Mouse (Mus musculus): Measurements from ENCODE around the gene Zfp865.

DNA sequence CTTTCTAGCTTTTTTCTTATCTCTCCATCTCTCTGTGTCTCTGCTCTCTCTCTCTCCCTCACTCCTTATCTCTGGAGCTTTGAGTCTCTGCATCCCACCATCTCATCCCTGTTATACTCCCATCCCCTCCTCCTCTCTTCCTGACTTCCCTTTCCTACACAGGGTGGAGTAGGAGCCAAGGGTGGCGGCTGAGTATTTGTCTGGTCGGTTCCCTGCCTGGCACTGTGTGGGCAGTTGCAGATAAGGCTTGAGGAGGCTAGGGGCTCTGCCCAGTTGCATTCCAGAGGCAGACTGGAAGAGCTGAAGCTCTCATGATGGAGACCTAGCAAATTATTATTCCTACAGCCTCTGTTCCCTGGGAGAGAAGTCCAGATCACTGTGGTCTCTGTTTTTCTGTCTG, 31.9 kb upstream of the Zfp865 start:
- TF ChIP-seq EP300 (IDR thresholded peaks at IDR 0.05; ENCODE audit: low read length): no peak
- TF ChIP-seq MAX (IDR thresholded peaks at IDR 0.05; ENCODE audit: low read length): no peak
- TF ChIP-seq NELFE (IDR thresholded peaks at IDR 0.05; ENCODE audit: low read depth, low read length): no peak
- TF ChIP-seq POLR2A (IDR thresholded peaks at IDR 0.05; ENCODE audit: low read depth, low read length): no peak
- TF ChIP-seq PAX5 (IDR thresholded peaks at IDR 0.05; ENCODE audit: low read length): no peak
- TF ChIP-seq CTCF (conservative IDR thresholded peaks at IDR 0.05 in 1 of 2, IDR thresholded peaks at IDR 0.05 in 1 of 2; ENCODE audit: low read depth in 2 of 2, low read length in 2 of 2): no peak
- no peak for TF ChIP-seq MAZ (IDR thresholded peaks at IDR 0.05; ENCODE audit: low read depth, low read length)
- TF ChIP-seq E2F4 (IDR thresholded peaks at IDR 0.05; ENCODE audit: insufficient replicate concordance, low read depth, low read length): no peak
- no peak for TF ChIP-seq USF2 (conservative IDR thresholded peaks at IDR 0.05; ENCODE audit: low read depth, low read length)
- TF ChIP-seq JUND (conservative IDR thresholded peaks at IDR 0.05; ENCODE audit: low read depth, low read length): no peak
